Mouse (Mus musculus): ENCODE measurements around the gene Mmp17. TPM values are rescaled to one million over a fixed set of nuclear protein-coding genes. Genes with fewer than 3 reads are reported as not detected.
A peak's percentile ranks its signal among the peaks of the same experiment; 100 is the strongest.

Mmp17 gene
- polyA plus RNA-seq (2012; rRNA removed) = 3.2 and 3.4 TPM in 2 replicates

DNA sequence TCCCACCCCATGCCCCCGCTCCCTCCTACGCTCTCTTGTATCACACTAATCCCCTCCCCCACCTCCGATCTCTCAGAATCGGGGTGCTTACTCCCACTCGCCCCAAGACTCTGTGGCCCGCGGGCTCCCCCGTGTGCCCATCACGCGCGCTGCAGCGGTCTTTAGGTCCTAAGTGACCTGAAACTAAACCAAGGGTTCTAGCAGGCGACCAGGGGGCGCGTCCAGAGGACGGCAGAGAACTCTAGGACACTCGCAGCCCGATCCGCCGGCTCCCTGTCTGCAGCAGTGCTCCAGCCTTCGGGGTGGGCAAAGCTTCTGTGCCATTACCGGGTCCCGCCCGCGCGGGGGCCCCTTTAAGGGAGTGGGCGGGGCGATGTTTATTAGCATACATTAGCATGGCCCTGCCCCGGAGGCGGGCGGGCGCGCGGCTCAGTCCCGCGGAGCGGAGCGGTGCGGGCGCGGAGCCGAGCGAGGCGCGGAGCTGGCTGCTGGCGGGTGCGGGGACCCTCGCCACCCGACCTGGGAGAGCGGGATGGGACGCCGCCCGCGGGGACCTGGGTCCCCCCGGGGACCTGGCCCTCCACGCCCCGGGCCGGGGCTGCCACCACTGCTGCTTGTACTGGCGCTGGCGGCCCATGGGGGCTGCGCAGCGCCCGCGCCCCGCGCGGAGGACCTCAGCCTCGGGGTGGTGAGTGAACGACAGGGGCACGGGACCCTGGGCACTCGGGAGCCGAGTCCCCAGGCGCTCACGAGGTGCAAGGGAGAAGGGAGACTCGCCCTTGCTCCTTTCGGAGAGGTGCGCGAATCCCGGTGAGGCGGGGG lies at the start of gene Mmp17:
TSS of gene Mmp17 (plus strand) at position 409 of the 822 bp plus-strand sequence.
- no peaks in the 10 kb centered on the region for H3K36me3 ChIP-seq (ENCODE audit: control insufficient read depth, insufficient read depth, low read length)
- H3K4me1 ChIP-seq (ENCODE audit: control insufficient read depth, insufficient read depth, insufficient read length) = peaks cover 10% of the 10 kb centered on the region
- peak; percentile 60 to 80 for DNase-seq (ENCODE audit: low read depth in 1 of 2, low spot score in 2 of 2)
- H3K27me3 ChIP-seq (ENCODE audit: control insufficient read depth, insufficient read depth, low read length) = peaks cover 29% of the 10 kb centered on the region
- TF ChIP-seq POLR2A (IDR thresholded peaks at IDR 0.05; ENCODE audit: low read depth, low read length) (no peak), CTCF (IDR thresholded peaks at IDR 0.05; ENCODE audit: extremely low read depth, insufficient read depth, insufficient read length, insufficient replicate concordance) (peak; percentile 75; the same call in 1 of the 2 replicates)
- peak within 1 kb of the TSS; percentile 90 for H3K4me3 ChIP-seq (ENCODE audit: extremely low read depth, insufficient read depth, insufficient read length)
- H3K27ac ChIP-seq (ENCODE audit: insufficient read depth, low read length) = no peak within 1 kb of the TSS
- WGBS = 1% methylated on average over 75 of the region's 80 CpGs

GRCm38 (mm10) chr5:129534500-129534899 lies 49.5 kb upstream of the Mmp17 start:
- Histone ChIP-seq H3K27me3 (ENCODE audit: control insufficient read depth, insufficient read depth, low read length) (no peaks in the 10 kb centered on the region), H3K4me3 (ENCODE audit: extremely low read depth, insufficient read depth, insufficient read length) (no peak overlapping the region), H3K36me3 (ENCODE audit: control insufficient read depth, insufficient read depth, low read length) (peaks cover 10% of the 10 kb centered on the region), H3K27ac (ENCODE audit: insufficient read depth, low read length) (no peak overlapping the region), H3K4me1 (ENCODE audit: control insufficient read depth, insufficient read depth, insufficient read length) (no peaks in the 10 kb centered on the region)
- WGBS = 94% methylated on average over 2 of the region's 2 CpGs
- no peak for TF ChIP-seq CTCF (IDR thresholded peaks at IDR 0.05; ENCODE audit: extremely low read depth, insufficient read depth, insufficient read length, insufficient replicate concordance)
- TF ChIP-seq POLR2A (IDR thresholded peaks at IDR 0.05; ENCODE audit: low read depth, low read length) = no peak
- DNase-seq (ENCODE audit: low read depth in 1 of 2, low spot score in 2 of 2) = no peak

GRCm38 (mm10) chr5:129535021-129535420 lies 48.9 kb upstream of the Mmp17 start:
- H3K27ac ChIP-seq (ENCODE audit: insufficient read depth, low read length) = no peak overlapping the region
- DNase-seq (ENCODE audit: low read depth in 1 of 2, low spot score in 2 of 2) = no peak
- H3K36me3 ChIP-seq (ENCODE audit: control insufficient read depth, insufficient read depth, low read length) = peaks cover 13% of the 10 kb centered on the region
- no peaks in the 10 kb centered on the region for H3K4me1 ChIP-seq (ENCODE audit: control insufficient read depth, insufficient read depth, insufficient read length)
- no peak overlapping the region for H3K4me3 ChIP-seq (ENCODE audit: extremely low read depth, insufficient read depth, insufficient read length)
- WGBS = 89% methylated on average over 2 of the region's 2 CpGs
- TF ChIP-seq CTCF (IDR thresholded peaks at IDR 0.05; ENCODE audit: extremely low read depth, insufficient read depth, insufficient read length, insufficient replicate concordance) (no peak), POLR2A (IDR thresholded peaks at IDR 0.05; ENCODE audit: low read depth, low read length) (no peak)
- H3K27me3 ChIP-seq (ENCODE audit: control insufficient read depth, insufficient read depth, low read length) = no peaks in the 10 kb centered on the region

- 99% methylated on average over 3 of the region's 3 CpGs for WGBS
- DNase-seq (ENCODE audit: low read depth in 1 of 2, low spot score in 2 of 2) = no peak
- H3K27me3 ChIP-seq (ENCODE audit: control insufficient read depth, insufficient read depth, low read length) = no peaks in the 10 kb centered on the region
- H3K36me3 ChIP-seq (ENCODE audit: control insufficient read depth, insufficient read depth, low read length) = peaks cover 16% of the 10 kb centered on the region
- TF ChIP-seq CTCF (IDR thresholded peaks at IDR 0.05; ENCODE audit: extremely low read depth, insufficient read depth, insufficient read length, insufficient replicate concordance) = no peak
- no peak for TF ChIP-seq POLR2A (IDR thresholded peaks at IDR 0.05; ENCODE audit: low read depth, low read length)
- H3K4me3 ChIP-seq (ENCODE audit: extremely low read depth, insufficient read depth, insufficient read length) = no peak overlapping the region
- H3K27ac ChIP-seq (ENCODE audit: insufficient read depth, low read length) = no peak overlapping the region
- no peaks in the 10 kb centered on the region for H3K4me1 ChIP-seq (ENCODE audit: control insufficient read depth, insufficient read depth, insufficient read length)
Observed at GRCm38 (mm10) chr5:129535431-129535830, 48.5 kb upstream of the Mmp17 start.

GRCm38 (mm10) chr5:129538826-129539225 lies 45.1 kb upstream of the Mmp17 start:
- Histone ChIP-seq H3K36me3 (ENCODE audit: control insufficient read depth, insufficient read depth, low read length) (peaks cover 36% of the 10 kb centered on the region), H3K27ac (ENCODE audit: insufficient read depth, low read length) (no peak overlapping the region), H3K4me1 (ENCODE audit: control insufficient read depth, insufficient read depth, insufficient read length) (no peaks in the 10 kb centered on the region), H3K27me3 (ENCODE audit: control insufficient read depth, insufficient read depth, low read length) (no peaks in the 10 kb centered on the region), H3K4me3 (ENCODE audit: extremely low read depth, insufficient read depth, insufficient read length) (no peak overlapping the region)
- no peak for TF ChIP-seq POLR2A (IDR thresholded peaks at IDR 0.05; ENCODE audit: low read depth, low read length)
- TF ChIP-seq CTCF (IDR thresholded peaks at IDR 0.05; ENCODE audit: extremely low read depth, insufficient read depth, insufficient read length, insufficient replicate concordance) = no peak
- WGBS = 95% methylated on average over 4 of the region's 4 CpGs
- DNase-seq (ENCODE audit: low read depth in 1 of 2, low spot score in 2 of 2) = no peak

DNA sequence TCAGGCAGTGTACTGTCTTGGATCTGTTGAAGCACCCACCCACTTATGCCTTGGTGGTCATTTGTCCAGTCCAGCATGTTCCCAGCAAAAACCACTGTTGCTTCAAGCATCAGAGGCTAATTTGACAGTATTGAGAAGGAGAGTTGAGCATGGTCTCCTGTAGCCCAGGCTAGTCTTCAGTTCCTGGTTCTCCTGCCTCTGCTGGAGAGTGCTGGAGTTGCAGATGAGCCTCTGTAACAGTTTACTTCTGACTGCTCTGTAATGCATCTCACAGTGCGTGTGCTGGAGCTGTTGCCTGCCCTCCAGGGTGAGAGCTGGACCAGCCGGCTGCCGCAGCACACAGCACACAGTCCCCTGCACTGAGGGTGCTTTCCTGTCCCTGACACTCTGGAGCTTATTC lies 41.7 kb upstream of the Mmp17 start:
- no peaks in the 10 kb centered on the region for H3K27me3 ChIP-seq (ENCODE audit: control insufficient read depth, insufficient read depth, low read length)
- TF ChIP-seq POLR2A (IDR thresholded peaks at IDR 0.05; ENCODE audit: low read depth, low read length) (no peak), CTCF (IDR thresholded peaks at IDR 0.05; ENCODE audit: extremely low read depth, insufficient read depth, insufficient read length, insufficient replicate concordance) (no peak)
- no peak overlapping the region for H3K4me3 ChIP-seq (ENCODE audit: extremely low read depth, insufficient read depth, insufficient read length)
- 95% methylated on average over 3 of the region's 3 CpGs for WGBS
- no peaks in the 10 kb centered on the region for H3K4me1 ChIP-seq (ENCODE audit: control insufficient read depth, insufficient read depth, insufficient read length)
- H3K27ac ChIP-seq (ENCODE audit: insufficient read depth, low read length) = no peak overlapping the region
- peaks cover 41% of the 10 kb centered on the region for H3K36me3 ChIP-seq (ENCODE audit: control insufficient read depth, insufficient read depth, low read length)
- no peak for DNase-seq (ENCODE audit: low read depth in 1 of 2, low spot score in 2 of 2)

GRCm38 (mm10) chr5:129545787-129546186 lies 38.2 kb upstream of the Mmp17 start:
- Histone ChIP-seq H3K27me3 (ENCODE audit: control insufficient read depth, insufficient read depth, low read length) (no peaks in the 10 kb centered on the region), H3K36me3 (ENCODE audit: control insufficient read depth, insufficient read depth, low read length) (peaks cover 52% of the 10 kb centered on the region), H3K4me3 (ENCODE audit: extremely low read depth, insufficient read depth, insufficient read length) (no peak overlapping the region), H3K4me1 (ENCODE audit: control insufficient read depth, insufficient read depth, insufficient read length) (no peaks in the 10 kb centered on the region), H3K27ac (ENCODE audit: insufficient read depth, low read length) (no peak overlapping the region)
- 89% methylated on average over 9 of the region's 9 CpGs for WGBS
- DNase-seq (ENCODE audit: low read depth in 1 of 2, low spot score in 2 of 2) = no peak
- TF ChIP-seq POLR2A (IDR thresholded peaks at IDR 0.05; ENCODE audit: low read depth, low read length) = no peak
- TF ChIP-seq CTCF (IDR thresholded peaks at IDR 0.05; ENCODE audit: extremely low read depth, insufficient read depth, insufficient read length, insufficient replicate concordance) = no peak
